7 mouse cellular contexts compared by ENCODE assay signal in the genomic region with DNA sequence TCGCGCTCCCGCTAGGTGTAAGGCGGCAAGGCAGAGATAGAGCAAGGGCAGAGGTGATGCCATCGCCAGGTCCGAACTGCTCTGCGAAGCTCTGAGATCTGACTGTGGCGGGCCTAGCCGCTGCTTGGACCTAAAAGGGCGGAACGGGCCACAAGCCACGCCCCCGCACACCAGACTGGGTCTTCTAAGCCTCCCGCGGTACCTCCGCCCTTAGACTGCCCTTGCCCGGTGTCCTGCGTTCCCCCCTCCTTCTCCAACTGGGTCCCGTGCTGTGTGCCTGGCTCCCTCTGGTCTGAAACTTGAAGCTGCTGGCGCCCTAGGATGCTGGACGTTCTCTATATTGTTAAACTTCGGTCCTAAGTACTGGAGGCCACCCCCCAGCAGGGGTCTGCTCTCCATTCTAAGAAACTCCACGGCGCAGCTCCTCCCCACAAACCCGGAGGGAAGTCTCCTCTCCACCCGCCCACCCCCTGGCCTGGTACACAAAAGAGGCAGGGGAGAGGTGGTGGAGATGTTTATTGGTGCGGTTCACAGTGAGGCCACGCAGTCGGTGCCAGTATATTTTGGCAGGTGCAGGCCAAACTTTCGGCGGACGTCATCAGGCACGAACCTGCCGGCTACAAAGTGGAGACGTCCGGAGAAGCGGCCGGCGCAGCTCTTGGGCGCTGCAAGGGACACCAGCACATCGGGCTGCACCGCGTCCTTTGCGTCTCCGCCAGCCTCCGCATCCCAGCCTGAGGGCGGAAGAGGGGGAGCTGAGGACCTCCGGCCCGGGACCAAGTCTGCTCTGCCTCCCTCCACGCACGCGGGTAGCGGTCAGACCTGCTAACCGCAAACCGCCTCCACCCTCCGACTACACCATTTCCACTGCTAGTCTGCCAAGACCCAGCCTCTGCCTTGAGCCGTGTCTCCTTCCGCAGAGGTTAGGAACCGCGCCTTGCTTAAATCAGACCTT. TPM values are rescaled to one million over a fixed set of nuclear protein-coding genes. Genes with fewer than 3 reads are reported as not detected.
DNase-seq lines count a peak whose midpoint lies in the region; ATAC-seq and TF ChIP-seq lines count a peak whose summit lies in the region.

A gene (minus strand): TSS at position 399 of the 955 bp plus-strand sequence.

- intact Hi-C loops in left cerebral cortex, postnatal 4 days (cut with DNase I), result no loop called here

- H3K9me3 ChIP-seq in heart, embryonic 11.5 days (replicated peaks; ENCODE audit: control insufficient read depth, low read length), result no peaks in the 10 kb centered on the region
- no peaks in the 10 kb centered on the region for H3K9me3 ChIP-seq in kidney, embryonic 15.5 days (replicated peaks)
- H3K9me3 ChIP-seq in stomach, postnatal 0 days (ENCODE audit: control insufficient read depth, low read length), result no peaks in the 10 kb centered on the region

- ATAC-seq in CD4-positive, CD25-positive, alpha-beta regulatory T cell, adult 4 months, result peak; percentile 45
- no peak for ATAC-seq in heart, embryonic 11.5 days (replicated peaks; ENCODE audit: insufficient number of reproducible peaks, low FRiP score, low TSS enrichment)
- ATAC-seq in kidney, embryonic 15.5 days (replicated peaks; ENCODE audit: low FRiP score), result no peak; the same call in 1 of the 2 replicates
- peak; percentile 19; the same call in 1 of the 2 replicates for ATAC-seq in stomach, postnatal 0 days (ENCODE audit: low FRiP score, low TSS enrichment)

- peak within 1 kb of the TSS; percentile 61 for H3K4me2 ChIP-seq in heart, embryonic 11.5 days
- H3K4me2 ChIP-seq in kidney, embryonic 15.5 days, result peak within 1 kb of the TSS; percentile 55
- H3K4me2 ChIP-seq in stomach, postnatal 0 days (replicated peaks; ENCODE audit: low read depth), result peak within 1 kb of the TSS; percentile 52

- H3K4me1 ChIP-seq in heart, embryonic 11.5 days (ENCODE audit: control insufficient read depth, insufficient read depth, low read length), result peaks cover 24% of the 10 kb centered on the region
- peaks cover 48% of the 10 kb centered on the region for H3K4me1 ChIP-seq in kidney, embryonic 15.5 days
- no peaks in the 10 kb centered on the region for H3K4me1 ChIP-seq in stomach, postnatal 0 days (replicated peaks; ENCODE audit: control insufficient read depth, insufficient read depth)

- H3K36me3 ChIP-seq in heart, embryonic 11.5 days (ENCODE audit: control insufficient read depth, insufficient read depth, low read length), result no peaks in the 10 kb centered on the region
- 0 out of 2 replicates have a peak, but pooled peaks cover 4% of the 10 kb centered on the region for H3K36me3 ChIP-seq in kidney, embryonic 15.5 days
- no peaks in the 10 kb centered on the region; the same call in 1 of the 2 replicates for H3K36me3 ChIP-seq in stomach, postnatal 0 days (ENCODE audit: control insufficient read depth, insufficient read depth, low read length)

- 2% methylated on average over 57 of the region's 60 CpGs for WGBS in heart, embryonic 11.5 days (ENCODE audit: insufficient replicate concordance)
- 1% methylated on average over 59 of the region's 60 CpGs for WGBS in kidney, embryonic 15.5 days
- under 1% methylated on average over 59 of the region's 60 CpGs for WGBS in stomach, postnatal 0 days

- no peak for TF ChIP-seq CTCF in stomach, postnatal 0 days (IDR thresholded peaks at IDR 0.05; ENCODE audit: low read depth)

- peak within 1 kb of the TSS; percentile 54; the same call in 1 of the 2 replicates for H3K9ac ChIP-seq in heart, embryonic 11.5 days (ENCODE audit: low read depth, low read length)
- H3K9ac ChIP-seq in kidney, embryonic 15.5 days, result no peak within 1 kb of the TSS
- 0 out of 2 replicates have a peak within 1 kb of the TSS, but pooled peaks have one; percentile 4 for H3K9ac ChIP-seq in stomach, postnatal 0 days (ENCODE audit: low read length)

- DNase-seq in ZHBTc4 (ENCODE audit: low read depth, low spot score), result peak; percentile 88
- peak; percentile 33 to 48 for DNase-seq in lung, postnatal 4 days
- DNase-seq in stomach, postnatal 0 days (ENCODE audit: low spot score), result no peak
- DNase-seq in left cerebral cortex, postnatal 4 days, result no peak

- peaks cover 85% of the 10 kb centered on the region for H3K27me3 ChIP-seq in heart, embryonic 11.5 days (ENCODE audit: control insufficient read depth, insufficient read depth, low read length)
- H3K27me3 ChIP-seq in kidney, embryonic 15.5 days, result peaks cover 84% of the 10 kb centered on the region
- H3K27me3 ChIP-seq in stomach, postnatal 0 days (ENCODE audit: control insufficient read depth, insufficient read depth, low read length), result peaks cover 34% of the 10 kb centered on the region

- no peak for TF ChIP-seq EP300 in stomach, postnatal 0 days (optimal IDR thresholded peaks at IDR 0.05)

- no peak within 1 kb of the TSS for H3K27ac ChIP-seq in heart, embryonic 11.5 days (ENCODE audit: low read depth, low read length)
- no peak within 1 kb of the TSS for H3K27ac ChIP-seq in kidney, embryonic 15.5 days
- no peak within 1 kb of the TSS for H3K27ac ChIP-seq in stomach, postnatal 0 days (replicated peaks)

- peak within 1 kb of the TSS; percentile 25 for H3K4me3 ChIP-seq in heart, embryonic 11.5 days (ENCODE audit: low read depth, low read length)
- peak within 1 kb of the TSS; percentile 31 for H3K4me3 ChIP-seq in kidney, embryonic 15.5 days (replicated peaks)
- peak within 1 kb of the TSS; percentile 30 for H3K4me3 ChIP-seq in stomach, postnatal 0 days (ENCODE audit: low read depth, low read length)

RNA-seq across cellular contexts. Expression of the gene that starts here (rescaled TPM):
- polyA plus RNA-seq in CD4-positive, CD25-positive, alpha-beta regulatory T cell, adult 4 months (2017; shearing (Covaris generic)), result not detected
- 0.21 and 0.49 TPM in 2 replicates for polyA plus RNA-seq in heart, embryonic 11.5 days (2014; fragmentation: Nextera tagmentation; extraction: Ambion mirVana)
- 0.88 and 0.98 TPM in 2 replicates for polyA plus RNA-seq in kidney, embryonic 15.5 days (2015; fragmentation: Nextera tagmentation; extraction: Ambion mirVana)
- 0.30 and 0.36 TPM in 2 replicates for polyA plus RNA-seq in stomach, postnatal 0 days (2015; fragmentation: Nextera tagmentation; extraction: Ambion mirVana)
- 1 to 10 TPM; 4.5 to 4.7 TPM for total RNA-seq in left cerebral cortex, postnatal 4 days (2021)

Comparison
In these comparisons a context has a peak if more than half of its experiments do, and no peak if none do; other contexts are left out.
1. Peak in ATAC-seq in CD4-positive, CD25-positive, alpha-beta regulatory T cell, adult 4 months; RNA of the gene not detected or under 1 TPM.
2. Peak in ATAC-seq, H3K4me3 ChIP-seq, H3K9ac ChIP-seq and H3K4me2 ChIP-seq in stomach, postnatal 0 days; RNA of the gene not detected or under 1 TPM.
3. DNase-seq: peak in ZHBTc4 (single experiment) and lung, postnatal 4 days (2 of 2); none in stomach, postnatal 0 days (single experiment) and left cerebral cortex, postnatal 4 days (single experiment).
4. Peak in every context shown above with its lines, with median percentiles within 50 percentile points of each other: H3K4me2 ChIP-seq and H3K4me3 ChIP-seq.